Mouse (Mus musculus) lung, adult 2 months (tissue): ENCODE results near the gene Msi1.

ENCODE experiments used
- CTCF ChIP-seq: fragments of 200-500 bp; IDR thresholded peaks from 2 replicates; pipeline ENCODE4 v1.5.1; 2011; ENCODE audit warnings: mild to moderate bottlenecking, low read length, control low read depth; ENCODE audit not compliant: insufficient read depth
- POLR2A ChIP-seq: fragments of 200-500 bp; IDR thresholded peaks from 2 replicates; pipeline ENCODE4 v1.6.1; 2011; ENCODE audit warnings: low read depth, mild to moderate bottlenecking, control low read depth, low read length, borderline replicate concordance; ENCODE audit errors: extremely low read depth

- TF ChIP-seq POLR2A = no peak
- TF ChIP-seq CTCF = no peak
Observed at GRCm38 (mm10) chr5:115480101-115480500, 50.7 kb downstream of the Msi1 start.
